Mouse (Mus musculus) limb, embryonic 14.5 days (tissue): ENCODE measurements around the gene Sh3pxd2a. TPM values are rescaled to one million over a fixed set of nuclear protein-coding genes. Genes with fewer than 3 reads are reported as not detected.

Experiments used
- ATAC-seq: fragments of 200-750 bp; cut with Nextera tagmentation; 2 replicates; pipeline ENCODE4 v1.8.0; 2017; ENCODE audit warnings: low read depth, moderate number of reproducible peaks, moderate TSS enrichment; ENCODE audit not compliant: low FRiP score
- DNase-seq: peaks from one replicate; pipeline ENCODE4 v3.0.0-alpha.2; 2015; ENCODE audit warnings: low spot score
- H3K27ac ChIP-seq: fragments of 300-500 bp; sonication (generic); replicated peaks from 2 replicates; pipeline ENCODE4 v1.5.1; 2014; ENCODE audit warnings: low read depth, mild to moderate bottlenecking, low read length, moderate library complexity, mixed read lengths
- H3K27me3 ChIP-seq: fragments of 300-500 bp; sonication (generic); 2 replicates; pipeline ENCODE4 v1.6.1; 2014; ENCODE audit warnings: low read length, mixed read lengths; ENCODE audit not compliant: control insufficient read depth, insufficient read depth
- H3K36me3 ChIP-seq: fragments of 300-500 bp; sonication (generic); 2 replicates; pipeline ENCODE4 v1.6.1; 2014; ENCODE audit warnings: mild to moderate bottlenecking, low read length, moderate library complexity, mixed read lengths; ENCODE audit not compliant: control insufficient read depth, insufficient read depth
- H3K4me1 ChIP-seq: fragments of 300-500 bp; sonication (generic); 2 replicates; pipeline ENCODE4 v1.6.1; 2014; ENCODE audit warnings: antibody characterized with exemption, low read length, mixed read lengths; ENCODE audit not compliant: control insufficient read depth, insufficient read depth
- H3K4me2 ChIP-seq: fragments of 300-500 bp; sonication (generic); replicated peaks from 2 replicates; pipeline ENCODE4 v1.6.1; 2014; ENCODE audit warnings: low read depth, mild to moderate bottlenecking, low read length, moderate library complexity; ENCODE audit not compliant: severe bottlenecking
- H3K4me3 ChIP-seq: fragments of 300-500 bp; sonication (generic); replicated peaks from 2 replicates; pipeline ENCODE4 v1.5.1; 2014; ENCODE audit warnings: low read length
- H3K9ac ChIP-seq: fragments of 300-500 bp; sonication (generic); 2 replicates; pipeline ENCODE4 v1.6.1; 2014; ENCODE audit warnings: mild to moderate bottlenecking, low read depth, low read length, moderate library complexity; ENCODE audit not compliant: severe bottlenecking
- H3K9me3 ChIP-seq: fragments of 300-500 bp; sonication (generic); 2 replicates; pipeline ENCODE4 v1.6.1; 2016; ENCODE audit warnings: low read length; ENCODE audit not compliant: control insufficient read depth
- POLR2A ChIP-seq: fragments of 200-500 bp; IDR thresholded peaks from 2 replicates; pipeline ENCODE4 v1.8.0; 2012; ENCODE audit warnings: inconsistent platforms, mild to moderate bottlenecking, moderate library complexity, borderline replicate concordance; ENCODE audit not compliant: insufficient read depth, insufficient read length; ENCODE audit errors: extremely low read depth
- WGBS: fragments of 180-500 bp; shearing (Covaris S2); extraction: QIAGEN DNeasy Blood & Tissue Kit; methylation state at CpG from one replicate; pipeline ENCODE4 v1.1.7; 2014; 5-methylcytosine and 5-hydroxymethylcytosine counted together
- polyA plus RNA-seq, 2 experiments: library from polyadenylated mRNA; depleted of rRNA in 1 of 2; stranded (reverse) in 1 of 2; unstranded in 1 of 2; fragments of >200 nt; fragmentation: Nextera tagmentation in 1 of 2; extraction: Ambion mirVana in 1 of 2; gene quantifications; 2 replicates each; pipeline versions ENCODE4 v1.2.1 to v1.2.3; 2012 to 2014

Sh3pxd2a gene
- polyA plus RNA-seq, 2 experiments, result 17.1 to 61.7 TPM

DNA sequence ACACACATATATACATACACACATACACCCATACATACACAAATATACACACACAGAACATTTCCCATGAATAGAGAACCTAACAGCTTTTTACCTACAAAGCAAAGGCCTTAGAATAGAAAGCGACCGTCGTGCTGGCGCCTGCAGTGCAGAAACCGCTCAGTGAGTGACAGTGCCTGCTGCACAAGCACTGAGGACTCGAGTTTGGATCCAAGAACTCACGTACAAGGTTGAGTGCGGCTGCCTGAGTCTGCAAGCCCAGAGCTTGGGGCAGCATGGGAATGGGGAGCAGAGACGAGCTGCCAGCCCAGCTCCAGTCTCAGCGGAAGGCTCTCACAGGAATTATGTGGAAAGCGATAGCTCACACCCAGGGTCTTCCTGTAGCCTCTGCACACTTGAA is 43.7 kb downstream of the Sh3pxd2a start:
- no peak for DNase-seq
- Histone ChIP-seq H3K4me3 (no peak overlapping the region), H3K27me3 (no peaks in the 10 kb centered on the region), H3K36me3 (peaks cover 6% of the 10 kb centered on the region), H3K4me1 (peaks cover 12% of the 10 kb centered on the region), H3K9ac (no peak overlapping the region), H3K4me2 (no peak overlapping the region), H3K27ac (no peak overlapping the region), H3K9me3 (no peaks in the 10 kb centered on the region)
- WGBS, result 89% methylated on average over 11 of the region's 11 CpGs
- TF ChIP-seq POLR2A, result no peak
- no peak for ATAC-seq

DNA sequence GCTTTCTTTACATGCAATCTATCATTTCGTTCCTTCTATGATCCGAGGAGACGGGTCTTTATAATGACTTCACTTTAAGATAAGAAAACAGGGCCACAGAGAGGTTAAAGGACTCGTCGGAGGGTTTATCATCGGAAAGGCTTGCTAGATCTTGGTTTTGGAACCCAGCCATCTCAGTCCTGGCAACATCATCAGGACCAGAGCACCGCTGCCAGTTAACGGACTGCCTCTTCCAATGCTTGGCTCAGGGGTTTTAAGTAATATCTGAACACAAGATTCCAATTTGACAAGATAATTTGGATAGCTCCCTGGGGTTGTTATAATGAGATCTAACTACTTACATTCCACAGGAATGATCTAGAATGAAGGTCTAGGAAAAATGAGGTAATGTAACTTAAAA is 45.0 kb downstream of the Sh3pxd2a start:
- no peak overlapping the region for H3K9ac ChIP-seq
- no peaks in the 10 kb centered on the region for H3K27me3 ChIP-seq
- peaks cover 15% of the 10 kb centered on the region for H3K4me1 ChIP-seq
- H3K4me3 ChIP-seq, result no peak overlapping the region
- H3K4me2 ChIP-seq, result no peak overlapping the region
- no peak for TF ChIP-seq POLR2A
- ATAC-seq (no peak), DNase-seq (no peak)
- WGBS, result 72% methylated on average over 8 of the region's 8 CpGs
- no peak overlapping the region for H3K27ac ChIP-seq
- no peaks in the 10 kb centered on the region for H3K9me3 ChIP-seq
- peaks cover 6% of the 10 kb centered on the region for H3K36me3 ChIP-seq

GRCm38 (mm10) chr19:47416161-47416560 is 48.0 kb downstream of the Sh3pxd2a start:
- Histone ChIP-seq H3K4me1 (peaks cover 21% of the 10 kb centered on the region), H3K9ac (no peak overlapping the region), H3K9me3 (no peaks in the 10 kb centered on the region), H3K27ac (no peak overlapping the region), H3K4me2 (no peak overlapping the region), H3K4me3 (no peak overlapping the region), H3K36me3 (no peaks in the 10 kb centered on the region), H3K27me3 (no peaks in the 10 kb centered on the region)
- no peak for TF ChIP-seq POLR2A
- WGBS, result 82% methylated on average over 12 of the region's 12 CpGs
- DNase-seq, result no peak
- ATAC-seq, result no peak

GRCm38 (mm10) chr19:47414142-47414905 is 49.9 kb downstream of the Sh3pxd2a start:
- WGBS, result 73% methylated on average over 13 of the region's 13 CpGs
- Histone ChIP-seq H3K4me1 (peaks cover 25% of the 10 kb centered on the region), H3K27me3 (no peaks in the 10 kb centered on the region), H3K9me3 (no peaks in the 10 kb centered on the region), H3K4me2 (no peak overlapping the region), H3K9ac (no peak overlapping the region), H3K36me3 (no peaks in the 10 kb centered on the region), H3K27ac (no peak overlapping the region), H3K4me3 (no peak overlapping the region)
- no peak for ATAC-seq
- no peak for DNase-seq
- TF ChIP-seq POLR2A, result no peak

DNA sequence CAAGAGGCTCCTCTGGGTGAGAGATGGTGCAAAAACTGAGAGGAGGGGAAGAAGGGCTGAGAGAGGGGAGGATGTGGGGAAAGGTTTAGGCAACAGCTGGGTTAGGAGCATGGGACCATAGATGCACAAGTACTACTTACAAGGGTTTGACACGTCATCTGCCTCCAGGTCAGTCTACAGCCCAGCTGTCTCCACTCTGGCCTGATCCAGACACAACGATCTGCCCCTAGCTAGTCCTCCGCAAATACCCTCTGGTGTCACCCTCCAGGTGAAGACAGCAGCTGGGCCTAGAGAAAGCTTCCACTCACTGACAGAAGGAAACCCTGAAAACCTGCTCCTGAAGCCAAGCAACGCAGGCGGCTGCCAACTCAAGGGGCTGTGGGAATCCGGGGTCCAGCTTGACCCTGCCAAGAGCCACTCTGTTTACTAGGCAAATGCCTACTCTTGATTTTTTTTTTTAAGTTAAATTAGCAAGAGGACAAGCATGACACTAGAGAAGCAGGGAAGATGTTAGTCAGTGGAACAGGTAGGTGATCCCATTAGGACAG is 50.7 kb downstream of the Sh3pxd2a start:
- Histone ChIP-seq H3K4me2 (no peak overlapping the region), H3K4me3 (no peak overlapping the region), H3K36me3 (no peaks in the 10 kb centered on the region), H3K27me3 (no peaks in the 10 kb centered on the region), H3K27ac (no peak overlapping the region), H3K4me1 (peaks cover 33% of the 10 kb centered on the region), H3K9ac (no peak overlapping the region), H3K9me3 (no peaks in the 10 kb centered on the region)
- no peak for DNase-seq
- no peak for ATAC-seq
- 85% methylated on average over 6 of the region's 6 CpGs for WGBS
- TF ChIP-seq POLR2A, result no peak
